Mouse (Mus musculus) neural tube, embryonic 15.5 days (tissue): Measurements from ENCODE around the gene Reps1. TPM values are rescaled to one million over a fixed set of nuclear protein-coding genes. Genes with fewer than 3 reads are reported as not detected.

Experiments used
- ATAC-seq: fragments of 200-750 bp; cut with Nextera tagmentation; 2 replicates; pipeline ENCODE4 v1.8.0; 2017; ENCODE audit warnings: mild to moderate bottlenecking, moderate TSS enrichment, moderate library complexity; ENCODE audit not compliant: low FRiP score
- H3K27ac ChIP-seq: fragments of 300-500 bp; sonication (generic); replicated peaks from 2 replicates; pipeline ENCODE4 v1.5.1; 2015; ENCODE audit warnings: mild to moderate bottlenecking, inconsistent platforms
- H3K27me3 ChIP-seq: fragments of 300-500 bp; sonication (generic); replicated peaks from 2 replicates; pipeline ENCODE4 v1.6.1; 2015; ENCODE audit warnings: inconsistent platforms
- H3K36me3 ChIP-seq: fragments of 300-500 bp; sonication (generic); 2 replicates; pipeline ENCODE4 v1.6.1; 2015; ENCODE audit warnings: inconsistent platforms
- H3K4me1 ChIP-seq: fragments of 300-500 bp; sonication (generic); 2 replicates; pipeline ENCODE4 v1.6.1; 2015; ENCODE audit warnings: inconsistent platforms
- H3K4me2 ChIP-seq: fragments of 300-500 bp; sonication (generic); 2 replicates; pipeline ENCODE4 v1.6.1; 2015; ENCODE audit warnings: inconsistent platforms, mild to moderate bottlenecking, moderate library complexity
- H3K4me3 ChIP-seq: fragments of 300-500 bp; sonication (generic); replicated peaks from 2 replicates; pipeline ENCODE4 v1.5.1; 2015; ENCODE audit warnings: mild to moderate bottlenecking, inconsistent platforms
- H3K9ac ChIP-seq: fragments of 300-500 bp; sonication (generic); replicated peaks from 2 replicates; pipeline ENCODE4 v1.6.1; 2015; ENCODE audit warnings: mild to moderate bottlenecking, inconsistent platforms
- H3K9me3 ChIP-seq: fragments of 300-500 bp; sonication (generic); replicated peaks from 2 replicates; pipeline ENCODE4 v1.6.1; 2016; ENCODE audit warnings: inconsistent platforms
- WGBS: fragments of 180-500 bp; shearing (Covaris S2); methylation state at CpG from one replicate; pipeline ENCODE4 v1.1.7; 2015; ENCODE audit warnings: mixed read lengths; 5-methylcytosine and 5-hydroxymethylcytosine counted together
- polyA plus RNA-seq: library from polyadenylated mRNA; unstranded; fragments of >200 nt; fragmentation: Nextera tagmentation; extraction: Ambion mirVana; gene quantifications from 2 replicates; pipeline ENCODE4 v1.2.1, GENCODE M21; 2015

Reps1 gene
- polyA plus RNA-seq, 1 experiment from 2014 or later: 25.6 TPM

GRCm38 (mm10) chr10:18162435-18162971 lies 106.8 kb downstream of the Reps1 start:
- H3K36me3 ChIP-seq: no peaks in the 10 kb centered on the region
- no peaks in the 10 kb centered on the region for H3K4me1 ChIP-seq
- H3K27me3 ChIP-seq: no peaks in the 10 kb centered on the region
- H3K4me3 ChIP-seq: no peak overlapping the region
- H3K27ac ChIP-seq: no peak overlapping the region
- WGBS: 92% methylated on average over 7 of the region's 7 CpGs
- no peak overlapping the region for H3K9ac ChIP-seq
- no peak for ATAC-seq
- no peaks in the 10 kb centered on the region for H3K9me3 ChIP-seq
- H3K4me2 ChIP-seq: no peak overlapping the region

Other genes with a start within 250 kb of the Reps1 start
- gene Heca, start 107.8 kb upstream of the Reps1 start, polyA plus RNA-seq: 4.3 and 4.9 TPM in 2 replicates
- 56.5 and 85.4 TPM in 2 replicates for gene Abracl, start 32.6 kb upstream of the Reps1 start, polyA plus RNA-seq
- 0.49 and 0.73 TPM in 2 replicates for gene Ect2l, start 155.0 kb downstream of the Reps1 start, polyA plus RNA-seq
- 7.7 and 8.6 TPM in 2 replicates for gene Ccdc28a, start 179.1 kb downstream of the Reps1 start, polyA plus RNA-seq